Mouse (Mus musculus): ENCODE measurements around the gene Gm20738. TPM values are rescaled to one million over a fixed set of nuclear protein-coding genes. Genes with fewer than 3 reads are reported as not detected.

Gene Gm20738
- not detected in 2 replicates for polyA plus RNA-seq (2012; rRNA removed)

DNA sequence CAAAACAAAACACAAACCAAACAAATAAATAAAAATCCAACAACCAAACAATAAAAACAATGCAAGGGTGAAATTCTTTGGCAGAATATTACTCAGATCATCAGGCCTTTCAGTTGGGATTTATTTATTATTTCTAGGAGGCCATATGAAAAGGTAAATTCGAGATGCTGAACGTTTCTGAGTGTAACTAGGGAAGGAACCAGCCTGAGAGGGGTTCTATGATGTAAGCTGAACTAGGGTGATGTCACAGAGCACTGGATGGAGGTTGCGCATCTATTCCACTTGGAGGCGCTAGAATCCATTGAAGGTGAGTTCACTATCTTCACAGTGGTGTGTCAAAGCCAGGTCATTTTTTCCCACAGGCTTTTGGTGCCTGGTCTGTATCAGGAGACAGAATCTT is at the start of gene Gm20738:
Gene Gm20738, plus strand, starts transcription at position 301 of the 400 bp plus-strand sequence.

